Mouse (Mus musculus) forebrain, embryonic 16.5 days (tissue): ENCODE measurements around the gene Jazf1. TPM values are rescaled to one million over a fixed set of nuclear protein-coding genes. Genes with fewer than 3 reads are reported as not detected.

Experiments used
- ATAC-seq: fragments of 200-750 bp; cut with Nextera tagmentation; 2 replicates; pipeline ENCODE4 v1.8.0; 2017; ENCODE audit warnings: mild to moderate bottlenecking, moderate library complexity
- H3K27ac ChIP-seq: fragments of 300-500 bp; sonication (generic); 2 replicates; pipeline ENCODE4 v1.5.1; 2014; ENCODE audit warnings: low read length, control low read depth
- H3K27me3 ChIP-seq: fragments of 300-500 bp; sonication (generic); replicated peaks from 2 replicates; pipeline ENCODE4 v1.6.1; 2014; ENCODE audit warnings: low read length; ENCODE audit not compliant: control insufficient read depth, insufficient read depth
- H3K36me3 ChIP-seq: fragments of 300-500 bp; sonication (generic); 2 replicates; pipeline ENCODE4 v1.6.1; 2014; ENCODE audit not compliant: control insufficient read depth, insufficient read depth
- H3K4me1 ChIP-seq: fragments of 300-500 bp; sonication (generic); replicated peaks from 2 replicates; pipeline ENCODE4 v1.6.1; 2014; ENCODE audit warnings: low read length; ENCODE audit not compliant: control insufficient read depth, insufficient read depth
- H3K4me2 ChIP-seq: fragments of 300-500 bp; sonication (generic); 2 replicates; pipeline ENCODE4 v1.6.1; 2014; ENCODE audit warnings: mild to moderate bottlenecking, low read length, control low read depth
- H3K4me3 ChIP-seq: fragments of 300-500 bp; sonication (generic); replicated peaks from 2 replicates; pipeline ENCODE4 v1.5.1; 2014; ENCODE audit warnings: mild to moderate bottlenecking, low read length, control low read depth
- H3K9ac ChIP-seq: fragments of 300-500 bp; sonication (generic); replicated peaks from 2 replicates; pipeline ENCODE4 v1.6.1; 2014; ENCODE audit warnings: low read depth, low read length, control low read depth
- H3K9me3 ChIP-seq: fragments of 300-500 bp; sonication (generic); 2 replicates; pipeline ENCODE4 v1.6.1; 2016; ENCODE audit warnings: low read length; ENCODE audit not compliant: control insufficient read depth
- WGBS: fragments of 180-500 bp; shearing (Covaris S2); extraction: QIAGEN DNeasy Blood & Tissue Kit; methylation state at CpG from one replicate; pipeline ENCODE4 v1.1.7; 2014; 5-methylcytosine and 5-hydroxymethylcytosine counted together
- polyA plus RNA-seq: library from polyadenylated mRNA; unstranded; fragments of >200 nt; fragmentation: Nextera tagmentation; extraction: Ambion mirVana; gene quantifications from 2 replicates; pipeline ENCODE4 v1.2.1, GENCODE M21; 2015

The Jazf1 gene
- polyA plus RNA-seq, 1 experiment from 2014 or later: 37.0 TPM

GRCm38 (mm10) chr6:52842598-52842997, 225.8 kb downstream of the Jazf1 start:
- H3K4me1 ChIP-seq: peaks cover 11% of the 10 kb centered on the region
- no peak overlapping the region for H3K4me3 ChIP-seq
- H3K9ac ChIP-seq: no peak overlapping the region
- 86% methylated on average over 6 of the region's 6 CpGs for WGBS
- H3K9me3 ChIP-seq: no peaks in the 10 kb centered on the region
- no peaks in the 10 kb centered on the region for H3K36me3 ChIP-seq
- H3K27me3 ChIP-seq: peaks cover 8% of the 10 kb centered on the region
- H3K27ac ChIP-seq: no peak overlapping the region
- ATAC-seq: no peak
- H3K4me2 ChIP-seq: no peak overlapping the region

- ATAC-seq: no peak
- Histone ChIP-seq H3K9ac (no peak overlapping the region), H3K4me1 (peaks cover 12% of the 10 kb centered on the region), H3K4me2 (no peak overlapping the region), H3K27ac (no peak overlapping the region), H3K27me3 (peaks cover 8% of the 10 kb centered on the region), H3K9me3 (no peaks in the 10 kb centered on the region), H3K36me3 (no peaks in the 10 kb centered on the region), H3K4me3 (no peak overlapping the region)
- 81% methylated on average over 2 of the region's 2 CpGs for WGBS
These were observed 226.8 kb downstream of the Jazf1 start for GRCm38 (mm10) chr6:52841611-52842010.

GRCm38 (mm10) chr6:52840589-52841044, 227.8 kb downstream of the Jazf1 start:
- Histone ChIP-seq H3K27me3 (peaks cover 8% of the 10 kb centered on the region), H3K27ac (no peak overlapping the region), H3K4me3 (no peak overlapping the region), H3K4me2 (no peak overlapping the region), H3K9me3 (no peaks in the 10 kb centered on the region), H3K36me3 (no peaks in the 10 kb centered on the region), H3K9ac (no peak overlapping the region), H3K4me1 (peaks cover 18% of the 10 kb centered on the region)
- no peak for ATAC-seq
- WGBS: 26% methylated on average over 9 of the region's 9 CpGs

GRCm38 (mm10) chr6:52838691-52839090, 229.7 kb downstream of the Jazf1 start:
- no peak overlapping the region for H3K4me2 ChIP-seq
- H3K4me3 ChIP-seq: no peak overlapping the region
- H3K9me3 ChIP-seq: no peaks in the 10 kb centered on the region
- peak; percentile 86 for ATAC-seq
- H3K36me3 ChIP-seq: no peaks in the 10 kb centered on the region
- no peak overlapping the region for H3K9ac ChIP-seq
- H3K27ac ChIP-seq: no peak overlapping the region
- H3K4me1 ChIP-seq: peaks cover 18% of the 10 kb centered on the region
- 2% methylated on average over 8 of the region's 8 CpGs for WGBS
- H3K27me3 ChIP-seq: peaks cover 3% of the 10 kb centered on the region

- WGBS: 46% methylated on average over 4 of the region's 4 CpGs
- no peak for ATAC-seq
- Histone ChIP-seq H3K4me2 (no peak overlapping the region), H3K9me3 (no peaks in the 10 kb centered on the region), H3K9ac (no peak overlapping the region), H3K27ac (no peak overlapping the region), H3K27me3 (peaks cover 8% of the 10 kb centered on the region; the same call in 1 of the 2 replicates), H3K4me3 (no peak overlapping the region), H3K36me3 (no peaks in the 10 kb centered on the region), H3K4me1 (peaks cover 18% of the 10 kb centered on the region)
These were observed 230.6 kb downstream of the Jazf1 start for GRCm38 (mm10) chr6:52837792-52838191.

- peaks cover 18% of the 10 kb centered on the region for H3K4me1 ChIP-seq
- ATAC-seq: peak; percentile 69; the same call in 1 of the 2 replicates
- no peaks in the 10 kb centered on the region for H3K36me3 ChIP-seq
- peaks cover 8% of the 10 kb centered on the region; the same call in 1 of the 2 replicates for H3K27me3 ChIP-seq
- no peaks in the 10 kb centered on the region for H3K9me3 ChIP-seq
- no peak overlapping the region for H3K27ac ChIP-seq
- H3K9ac ChIP-seq: no peak overlapping the region
- H3K4me2 ChIP-seq: no peak overlapping the region
- no peak overlapping the region for H3K4me3 ChIP-seq
- 67% methylated on average over 15 of the region's 15 CpGs for WGBS
These were observed 232.1 kb downstream of the Jazf1 start for GRCm38 (mm10) chr6:52836201-52836950.

GRCm38 (mm10) chr6:52827752-52828277, 240.6 kb downstream of the Jazf1 start:
- WGBS: 75% methylated on average over 2 of the region's 2 CpGs

GRCm38 (mm10) chr6:52825535-52825934, 242.9 kb downstream of the Jazf1 start:
- H3K36me3 ChIP-seq: no peaks in the 10 kb centered on the region
- H3K9me3 ChIP-seq: no peaks in the 10 kb centered on the region
- ATAC-seq: no peak
- peaks cover 33% of the 10 kb centered on the region for H3K4me1 ChIP-seq
- 64% methylated on average over 5 of the region's 5 CpGs for WGBS
- no peak overlapping the region for H3K4me3 ChIP-seq
- H3K27me3 ChIP-seq: peaks cover 3% of the 10 kb centered on the region; the same call in 1 of the 2 replicates
- H3K27ac ChIP-seq: no peak overlapping the region
- H3K9ac ChIP-seq: no peak overlapping the region
- H3K4me2 ChIP-seq: no peak overlapping the region

More at GRCm38 (mm10) chr6:52827752-52828277, 240.6 kb downstream of the Jazf1 start:
- Histone ChIP-seq H3K36me3 (no peaks in the 10 kb centered on the region), H3K4me1 (peaks cover 28% of the 10 kb centered on the region), H3K4me3 (no peak overlapping the region), H3K27ac (no peak overlapping the region), H3K9me3 (no peaks in the 10 kb centered on the region), H3K27me3 (peaks cover 3% of the 10 kb centered on the region; the same call in 1 of the 2 replicates), H3K4me2 (no peak overlapping the region), H3K9ac (no peak overlapping the region)
- ATAC-seq: no peak

- H3K4me1 ChIP-seq: peaks cover 35% of the 10 kb centered on the region
- no peak overlapping the region for H3K4me2 ChIP-seq
- H3K36me3 ChIP-seq: no peaks in the 10 kb centered on the region
- no peak overlapping the region for H3K4me3 ChIP-seq
- peaks cover 3% of the 10 kb centered on the region; the same call in 1 of the 2 replicates for H3K27me3 ChIP-seq
- H3K9me3 ChIP-seq: no peaks in the 10 kb centered on the region
- WGBS: 24% methylated on average over 3 of the region's 3 CpGs
- no peak overlapping the region for H3K9ac ChIP-seq
- no peak overlapping the region for H3K27ac ChIP-seq
- ATAC-seq: peak; percentile 95
These were observed 243.4 kb downstream of the Jazf1 start for GRCm38 (mm10) chr6:52824977-52825482.
